Comparison of ENCODE assay signal across 11 mouse cellular contexts in genomic region chr19:22700871-22701651, GRCm38 (mm10).
DNase-seq lines count a peak whose midpoint lies in the region; ATAC-seq lines count a peak whose summit lies in the region.
"Had no signal": no experiment of that assay in that cellular context is flagged by ENCODE, and none has a peak within 500 bp of the region (broad histone marks: within the 10 kb centered on the region; RNA-seq: fewer than 3 reads in every experiment).

No protein-coding gene starts in this region.

- H3K27ac ChIP-seq in hindbrain, embryonic 16.5 days (ENCODE audit: low read depth, low read length): no peak overlapping the region
- no peak overlapping the region for H3K27ac ChIP-seq in hindbrain, embryonic 11.5 days (ENCODE audit: low read depth, low read length)
- peak overlapping the region; percentile 58; the same call in 1 of the 2 replicates for H3K27ac ChIP-seq in limb, embryonic 11.5 days (replicated peaks; ENCODE audit: low read depth, low read length)
- no peak overlapping the region for H3K27ac ChIP-seq in midbrain, embryonic 16.5 days (ENCODE audit: low read length)
- H3K27ac ChIP-seq: heart, embryonic 13.5 days; liver, embryonic 13.5 days; midbrain, embryonic 13.5 days had no signal

- H3K4me2 ChIP-seq in hindbrain, embryonic 16.5 days (ENCODE audit: low read length): no peak overlapping the region
- H3K4me2 ChIP-seq in hindbrain, embryonic 11.5 days (replicated peaks; ENCODE audit: low read depth, low read length): no peak overlapping the region
- no peak overlapping the region for H3K4me2 ChIP-seq in limb, embryonic 11.5 days (ENCODE audit: low read depth, severe bottlenecking)
- H3K4me2 ChIP-seq in midbrain, embryonic 16.5 days (ENCODE audit: low read length): no peak overlapping the region
- H3K4me2 ChIP-seq: heart, embryonic 13.5 days; liver, embryonic 13.5 days; midbrain, embryonic 13.5 days had no signal

- H3K4me3 ChIP-seq in hindbrain, embryonic 16.5 days (ENCODE audit: low read length): no peak overlapping the region
- no peak overlapping the region for H3K4me3 ChIP-seq in hindbrain, embryonic 11.5 days (ENCODE audit: low read depth, low read length)
- H3K4me3 ChIP-seq in limb, embryonic 11.5 days (ENCODE audit: low read depth, low read length): no peak overlapping the region
- no peak overlapping the region for H3K4me3 ChIP-seq in midbrain, embryonic 16.5 days (ENCODE audit: low read depth, low read length)
- H3K4me3 ChIP-seq: heart, embryonic 13.5 days; liver, embryonic 13.5 days; midbrain, embryonic 13.5 days had no signal

- WGBS in hindbrain, embryonic 16.5 days: 30% methylated on average over 5 of the region's 5 CpGs
- WGBS in hindbrain, embryonic 11.5 days: 23% methylated on average over 5 of the region's 5 CpGs
- WGBS in limb, embryonic 11.5 days: 6% methylated on average over 5 of the region's 5 CpGs
- 22% methylated on average over 5 of the region's 5 CpGs for WGBS in midbrain, embryonic 16.5 days

- no peaks in the 10 kb centered on the region for H3K36me3 ChIP-seq in hindbrain, embryonic 16.5 days (ENCODE audit: control insufficient read depth, insufficient read depth, low read length)
- H3K36me3 ChIP-seq in hindbrain, embryonic 11.5 days (ENCODE audit: control insufficient read depth, insufficient read depth, low read length): no peaks in the 10 kb centered on the region
- H3K36me3 ChIP-seq in limb, embryonic 11.5 days (ENCODE audit: control insufficient read depth, insufficient read depth, low read length): no peaks in the 10 kb centered on the region
- no peaks in the 10 kb centered on the region for H3K36me3 ChIP-seq in midbrain, embryonic 16.5 days (ENCODE audit: control insufficient read depth, insufficient read depth, low read length)
- H3K36me3 ChIP-seq: heart, embryonic 13.5 days; liver, embryonic 13.5 days; midbrain, embryonic 13.5 days had no signal

- no peak for DNase-seq in hindbrain, embryonic 11.5 days (ENCODE audit: low spot score)
- peak; percentile 49 to 63 for DNase-seq in right cerebral cortex, postnatal 10 days (ENCODE audit: low spot score in 2 of 2)
- no peak for DNase-seq in right cerebral cortex, postnatal 25 days
- peak; percentile 82 for DNase-seq in kidney, adult 11 months
- peak; percentile 55 for DNase-seq in limb, embryonic 11.5 days (ENCODE audit: low spot score)
- DNase-seq in thymus, postnatal 10 days (ENCODE audit: low spot score in 2 of 2): no peak
- DNase-seq: liver, embryonic 13.5 days had no signal

- 0 out of 2 replicates have a peak, but pooled peaks cover 2% of the 10 kb centered on the region for H3K27me3 ChIP-seq in hindbrain, embryonic 16.5 days (replicated peaks; ENCODE audit: control insufficient read depth, insufficient read depth, low read length)
- H3K27me3 ChIP-seq in hindbrain, embryonic 11.5 days (ENCODE audit: control insufficient read depth, insufficient read depth, low read length): no peaks in the 10 kb centered on the region
- H3K27me3 ChIP-seq in limb, embryonic 11.5 days (ENCODE audit: control insufficient read depth, insufficient read depth, low read length): no peaks in the 10 kb centered on the region
- no peaks in the 10 kb centered on the region for H3K27me3 ChIP-seq in midbrain, embryonic 16.5 days (ENCODE audit: control insufficient read depth, insufficient read depth, low read depth, low read length)
- H3K27me3 ChIP-seq: liver, embryonic 13.5 days had no signal

- peak; percentile 27; the same call in 1 of the 2 replicates for ATAC-seq in hindbrain, embryonic 16.5 days
- ATAC-seq in hindbrain, embryonic 11.5 days (ENCODE audit: low FRiP score): no peak
- peak; percentile 67 for ATAC-seq in limb, embryonic 11.5 days (ENCODE audit: insufficient number of reproducible peaks, low FRiP score, low TSS enrichment, low read depth)
- no peak for ATAC-seq in midbrain, embryonic 16.5 days
- ATAC-seq: midbrain, embryonic 13.5 days had no signal

- peaks cover 3% of the 10 kb centered on the region; the same call in 1 of the 2 replicates for H3K4me1 ChIP-seq in hindbrain, embryonic 16.5 days (ENCODE audit: control insufficient read depth, insufficient read depth, low read depth, low read length)
- no peaks in the 10 kb centered on the region for H3K4me1 ChIP-seq in hindbrain, embryonic 11.5 days (replicated peaks; ENCODE audit: control insufficient read depth, insufficient read depth, low read length)
- H3K4me1 ChIP-seq in limb, embryonic 11.5 days (ENCODE audit: control insufficient read depth, insufficient read depth, low read length): peaks cover 10% of the 10 kb centered on the region
- 0 out of 2 replicates have a peak, but pooled peaks cover 4% of the 10 kb centered on the region for H3K4me1 ChIP-seq in midbrain, embryonic 16.5 days (ENCODE audit: control insufficient read depth, insufficient read depth, low read length)
- H3K4me1 ChIP-seq: liver, embryonic 13.5 days had no signal

- H3K9me3 ChIP-seq in hindbrain, embryonic 16.5 days (ENCODE audit: control insufficient read depth, low read length): no peaks in the 10 kb centered on the region
- H3K9me3 ChIP-seq in hindbrain, embryonic 11.5 days (ENCODE audit: control insufficient read depth, low read length): no peaks in the 10 kb centered on the region
- no peaks in the 10 kb centered on the region for H3K9me3 ChIP-seq in limb, embryonic 11.5 days (ENCODE audit: control insufficient read depth, low read length)
- H3K9me3 ChIP-seq in midbrain, embryonic 16.5 days (replicated peaks; ENCODE audit: control insufficient read depth, low read length, poor library complexity, severe bottlenecking): no peaks in the 10 kb centered on the region
- H3K9me3 ChIP-seq: heart, embryonic 13.5 days; liver, embryonic 13.5 days; midbrain, embryonic 13.5 days had no signal

- H3K9ac ChIP-seq in hindbrain, embryonic 16.5 days (ENCODE audit: low read depth, low read length): no peak overlapping the region
- H3K9ac ChIP-seq in hindbrain, embryonic 11.5 days (ENCODE audit: low read depth, low read length): no peak overlapping the region
- no peak overlapping the region for H3K9ac ChIP-seq in limb, embryonic 11.5 days (ENCODE audit: low read length)
- H3K9ac ChIP-seq in midbrain, embryonic 16.5 days (ENCODE audit: low read depth, low read length): no peak overlapping the region
- H3K9ac ChIP-seq: heart, embryonic 13.5 days; liver, embryonic 13.5 days; midbrain, embryonic 13.5 days had no signal

Comparison
In these comparisons a context has a peak if more than half of its experiments do, and no peak if none do; other contexts are left out.
1. ATAC-seq: peak in hindbrain, embryonic 16.5 days (single experiment) and limb, embryonic 11.5 days (single experiment); none in hindbrain, embryonic 11.5 days (single experiment) and midbrain, embryonic 16.5 days (single experiment).
2. DNase-seq: peak in right cerebral cortex, postnatal 10 days (2 of 2), kidney, adult 11 months (single experiment) and limb, embryonic 11.5 days (single experiment); none in hindbrain, embryonic 11.5 days (single experiment), right cerebral cortex, postnatal 25 days (single experiment) and thymus, postnatal 10 days (0 of 2).